Mouse (Mus musculus) heart, adult 2 months (tissue): ENCODE data around the gene Rnf222. TPM values are rescaled to one million over a fixed set of nuclear protein-coding genes. Genes with fewer than 3 reads are reported as not detected.

ENCODE experiments used
- DNase-seq, 2 experiments: peaks; one replicate each; pipeline ENCODE4 v3.0.0; 2021
- H3K27ac ChIP-seq: fragments of 200-600 bp; 2 replicates; pipeline ENCODE4 v1.8.1; 2022
- H3K27me3 ChIP-seq: fragments of 200-500 bp; 2 replicates; pipeline ENCODE4 v1.6.1; 2012; ENCODE audit warnings: mild to moderate bottlenecking, low read length, inconsistent platforms, mixed read lengths; ENCODE audit not compliant: control insufficient read depth, insufficient read depth
- H3K36me3 ChIP-seq: fragments of 200-500 bp; 2 replicates; pipeline ENCODE4 v1.6.1; 2012; ENCODE audit warnings: low read length, inconsistent platforms; ENCODE audit not compliant: control insufficient read depth, insufficient read depth
- H3K4me1 ChIP-seq: fragments of 200-500 bp; 2 replicates; pipeline ENCODE4 v1.6.1; 2011; ENCODE audit warnings: low read length; ENCODE audit not compliant: control insufficient read depth, insufficient read depth
- H3K4me3 ChIP-seq: fragments of 200-600 bp; 2 replicates; pipeline ENCODE4 v1.8.1; 2022
- H3K79me2 ChIP-seq: fragments of 200-500 bp; replicated peaks from 2 replicates; pipeline ENCODE4 v1.6.1; 2012; ENCODE audit warnings: mild to moderate bottlenecking, inconsistent platforms, low read length, moderate library complexity, mixed read lengths; ENCODE audit not compliant: control insufficient read depth, insufficient read depth
- H3K9ac ChIP-seq: fragments of 200-500 bp; 2 replicates; pipeline ENCODE4 v1.6.1; 2012; ENCODE audit warnings: low read depth, mild to moderate bottlenecking, control low read depth, inconsistent platforms, low read length, mixed read lengths
- CTCF ChIP-seq: fragments of 200-600 bp; IDR thresholded peaks from 2 replicates; pipeline ENCODE4 v1.8.1; 2022; ENCODE audit warnings: antibody characterized with exemption, mild to moderate bottlenecking, moderate library complexity
- EP300 ChIP-seq: fragments of 200-500 bp; IDR thresholded peaks from 2 replicates; pipeline ENCODE4 v1.6.1; 2011; ENCODE audit warnings: low read depth, low read length, control low read depth; ENCODE audit not compliant: insufficient read depth
- POLR2A ChIP-seq: fragments of 200-500 bp; IDR thresholded peaks from 2 replicates; pipeline ENCODE4 v1.6.1; 2011; ENCODE audit warnings: mild to moderate bottlenecking, low read depth, low read length, control low read depth; ENCODE audit not compliant: insufficient read depth
- WGBS: fragments of 180-500 bp; shearing (Covaris S2); methylation state at CpG from one replicate; pipeline ENCODE4 v1.1.7; 2018; 5-methylcytosine and 5-hydroxymethylcytosine counted together
- intact Hi-C: fragments of 180-260 bp; cut with DNase I; formaldehyde crosslinking; loops from one replicate; pipeline ENCODE4 v1.15.1; 2025
- polyA plus RNA-seq: library from polyadenylated mRNA; depleted of rRNA; stranded (reverse); fragments of >200 nt; gene quantifications from 2 replicates; pipeline ENCODE4 v1.2.3, GENCODE M21; 2012
- total RNA-seq, 2 experiments: library from RNA; stranded (reverse); gene quantifications; 2 replicates each; pipeline ENCODE4 v1.2.3; 2021

Rnf222 gene
- total and polyA plus RNA-seq, 3 experiments: 0.07 to 0.13 (median 0.12) TPM

- no peaks in the 10 kb centered on the region for H3K4me1 ChIP-seq
- no peaks in the 10 kb centered on the region for H3K27me3 ChIP-seq
- 80% methylated on average over 2 of the region's 2 CpGs for WGBS
- intact Hi-C loops: no loop called here
- no peak overlapping the region for H3K27ac ChIP-seq
- H3K79me2 ChIP-seq: no peaks in the 10 kb centered on the region
- DNase-seq: no peak
- no peaks in the 10 kb centered on the region for H3K36me3 ChIP-seq
- H3K9ac ChIP-seq: no peak overlapping the region
- H3K4me3 ChIP-seq: no peak overlapping the region
- TF ChIP-seq CTCF: no peak
- no peak for TF ChIP-seq EP300
- no peak for TF ChIP-seq POLR2A
These were observed 4.5 kb upstream of the Rnf222 start for GRCm38 (mm10) chr11:68883843-68884242.

GRCm38 (mm10) chr11:68884368-68884767 lies 4.0 kb upstream of the Rnf222 start:
- WGBS: 76% methylated on average over 5 of the region's 5 CpGs
- TF ChIP-seq POLR2A (no peak), EP300 (no peak), CTCF (no peak)
- Histone ChIP-seq H3K4me1 (no peaks in the 10 kb centered on the region), H3K9ac (no peak overlapping the region), H3K4me3 (no peak overlapping the region), H3K79me2 (no peaks in the 10 kb centered on the region), H3K27ac (no peak overlapping the region), H3K36me3 (no peaks in the 10 kb centered on the region), H3K27me3 (no peaks in the 10 kb centered on the region)
- intact Hi-C loops: no loop called here
- DNase-seq: no peak

GRCm38 (mm10) chr11:68886091-68886490 lies 2.3 kb upstream of the Rnf222 start:
- Histone ChIP-seq H3K4me3 (no peak overlapping the region), H3K79me2 (no peaks in the 10 kb centered on the region), H3K36me3 (no peaks in the 10 kb centered on the region), H3K27me3 (no peaks in the 10 kb centered on the region), H3K27ac (no peak overlapping the region), H3K9ac (no peak overlapping the region), H3K4me1 (no peaks in the 10 kb centered on the region)
- 83% methylated on average over 5 of the region's 5 CpGs for WGBS
- DNase-seq: no peak
- TF ChIP-seq POLR2A (no peak), CTCF (no peak), EP300 (no peak)
- intact Hi-C loops: no loop called here

GRCm38 (mm10) chr11:68888653-68889052 lies 300 bp downstream of the Rnf222 start:
- 72% methylated on average over 2 of the region's 2 CpGs for WGBS
- Histone ChIP-seq H3K4me3 (no peak overlapping the region), H3K36me3 (no peaks in the 10 kb centered on the region), H3K27me3 (no peaks in the 10 kb centered on the region), H3K4me1 (no peaks in the 10 kb centered on the region), H3K9ac (no peak overlapping the region), H3K27ac (no peak overlapping the region), H3K79me2 (no peaks in the 10 kb centered on the region)
- intact Hi-C loops: no loop called here
- TF ChIP-seq EP300 (no peak), POLR2A (no peak), CTCF (no peak)
- DNase-seq: no peak

- Histone ChIP-seq H3K27ac (no peak overlapping the region), H3K9ac (no peak overlapping the region), H3K27me3 (no peaks in the 10 kb centered on the region), H3K4me1 (no peaks in the 10 kb centered on the region), H3K36me3 (no peaks in the 10 kb centered on the region), H3K4me3 (no peak overlapping the region), H3K79me2 (no peaks in the 10 kb centered on the region)
- intact Hi-C loops: no loop called here
- WGBS: 11% methylated on average over 2 of the region's 2 CpGs
- no peak for DNase-seq
- TF ChIP-seq CTCF: no peak
- TF ChIP-seq EP300: no peak
- TF ChIP-seq POLR2A: no peak
These were observed 2.3 kb downstream of the Rnf222 start for GRCm38 (mm10) chr11:68890625-68891024.

- 62% methylated on average over 5 of the region's 5 CpGs for WGBS
- Histone ChIP-seq H3K79me2 (no peaks in the 10 kb centered on the region), H3K4me1 (no peaks in the 10 kb centered on the region), H3K9ac (no peak overlapping the region), H3K4me3 (no peak overlapping the region), H3K27ac (no peak overlapping the region), H3K36me3 (no peaks in the 10 kb centered on the region), H3K27me3 (no peaks in the 10 kb centered on the region)
- intact Hi-C loops: no loop called here
- TF ChIP-seq POLR2A (no peak), EP300 (no peak), CTCF (no peak)
- no peak for DNase-seq
These were observed 3.5 kb downstream of the Rnf222 start for GRCm38 (mm10) chr11:68891823-68892222.
